Mouse (Mus musculus) forebrain, embryonic 14.5 days (tissue): ENCODE results near the gene Megf11. TPM values are rescaled to one million over a fixed set of nuclear protein-coding genes. Genes with fewer than 3 reads are reported as not detected.

Experiments
- ATAC-seq: fragments of 200-750 bp; cut with Nextera tagmentation; 2 replicates; pipeline ENCODE4 v1.8.0; 2017; ENCODE audit warnings: mild to moderate bottlenecking, moderate library complexity
- DNase-seq: peaks from one replicate; pipeline ENCODE4 v3.0.0-alpha.2; 2015; ENCODE audit warnings: low spot score
- H3K27ac ChIP-seq: fragments of 300-500 bp; sonication (generic); 2 replicates; pipeline ENCODE4 v1.5.1; 2014; ENCODE audit warnings: low read depth, mild to moderate bottlenecking, control low read depth, low read length, moderate library complexity
- H3K27me3 ChIP-seq: fragments of 300-500 bp; sonication (generic); replicated peaks from 2 replicates; pipeline ENCODE4 v1.6.1; 2014; ENCODE audit warnings: low read length, control low read depth, mixed read lengths; ENCODE audit not compliant: control insufficient read depth, insufficient read depth
- H3K36me3 ChIP-seq: fragments of 300-500 bp; sonication (generic); 2 replicates; pipeline ENCODE4 v1.6.1; 2014; ENCODE audit warnings: low read length, control low read depth; ENCODE audit not compliant: control insufficient read depth, insufficient read depth
- H3K4me1 ChIP-seq: fragments of 300-500 bp; sonication (generic); 2 replicates; pipeline ENCODE4 v1.6.1; 2014; ENCODE audit warnings: antibody characterized with exemption, low read length, control low read depth; ENCODE audit not compliant: control insufficient read depth, insufficient read depth
- H3K4me2 ChIP-seq: fragments of 300-500 bp; sonication (generic); 2 replicates; pipeline ENCODE4 v1.6.1; 2014; ENCODE audit warnings: mild to moderate bottlenecking, control low read depth, low read length
- H3K4me3 ChIP-seq: fragments of 300-500 bp; sonication (generic); 2 replicates; pipeline ENCODE4 v1.5.1; 2014; ENCODE audit warnings: low read depth, low read length, control low read depth
- H3K9ac ChIP-seq: fragments of 300-500 bp; sonication (generic); 2 replicates; pipeline ENCODE4 v1.6.1; 2014; ENCODE audit warnings: mild to moderate bottlenecking, low read length, control low read depth, moderate library complexity
- H3K9me3 ChIP-seq: fragments of 300-500 bp; sonication (generic); replicated peaks from 2 replicates; pipeline ENCODE4 v1.6.1; 2016; ENCODE audit warnings: low read length, control low read depth, mixed read lengths; ENCODE audit not compliant: control insufficient read depth
- WGBS: fragments of 180-500 bp; shearing (Covaris S2); extraction: QIAGEN DNeasy Blood & Tissue Kit; methylation state at CpG from one replicate; pipeline ENCODE4 v1.1.7; 2014; 5-methylcytosine and 5-hydroxymethylcytosine counted together
- polyA plus RNA-seq: library from polyadenylated mRNA; unstranded; fragments of >200 nt; fragmentation: Nextera tagmentation; extraction: Ambion mirVana; gene quantifications from 2 replicates; pipeline ENCODE4 v1.2.1, GENCODE M21; 2014

Gene Megf11
- polyA plus RNA-seq, 1 experiment from 2014 or later: 7.0 TPM

GRCm38 (mm10) chr9:64602895-64603294 lies 217.5 kb downstream of the Megf11 start:
- Histone ChIP-seq H3K9me3 (no peaks in the 10 kb centered on the region), H3K36me3 (no peaks in the 10 kb centered on the region), H3K9ac (no peak overlapping the region), H3K4me3 (no peak overlapping the region), H3K4me2 (no peak overlapping the region), H3K27me3 (peaks cover 8% of the 10 kb centered on the region), H3K27ac (no peak overlapping the region), H3K4me1 (peaks cover 39% of the 10 kb centered on the region)
- ATAC-seq (no peak), DNase-seq (no peak)
- 89% methylated on average over 1 of the region's 1 CpGs for WGBS

- Histone ChIP-seq H3K4me3 (no peak overlapping the region), H3K27ac (peak overlapping the region; percentile 79), H3K4me1 (peaks cover 39% of the 10 kb centered on the region), H3K4me2 (no peak overlapping the region), H3K9ac (no peak overlapping the region), H3K27me3 (peaks cover 8% of the 10 kb centered on the region), H3K9me3 (no peaks in the 10 kb centered on the region), H3K36me3 (no peaks in the 10 kb centered on the region)
- ATAC-seq (peak; percentile 63; the same call in 1 of the 2 replicates), DNase-seq (peak; percentile 94)
- 42% methylated on average over 7 of the region's 7 CpGs for WGBS
Measured at GRCm38 (mm10) chr9:64604217-64604711, 218.8 kb downstream of the Megf11 start.

DNA sequence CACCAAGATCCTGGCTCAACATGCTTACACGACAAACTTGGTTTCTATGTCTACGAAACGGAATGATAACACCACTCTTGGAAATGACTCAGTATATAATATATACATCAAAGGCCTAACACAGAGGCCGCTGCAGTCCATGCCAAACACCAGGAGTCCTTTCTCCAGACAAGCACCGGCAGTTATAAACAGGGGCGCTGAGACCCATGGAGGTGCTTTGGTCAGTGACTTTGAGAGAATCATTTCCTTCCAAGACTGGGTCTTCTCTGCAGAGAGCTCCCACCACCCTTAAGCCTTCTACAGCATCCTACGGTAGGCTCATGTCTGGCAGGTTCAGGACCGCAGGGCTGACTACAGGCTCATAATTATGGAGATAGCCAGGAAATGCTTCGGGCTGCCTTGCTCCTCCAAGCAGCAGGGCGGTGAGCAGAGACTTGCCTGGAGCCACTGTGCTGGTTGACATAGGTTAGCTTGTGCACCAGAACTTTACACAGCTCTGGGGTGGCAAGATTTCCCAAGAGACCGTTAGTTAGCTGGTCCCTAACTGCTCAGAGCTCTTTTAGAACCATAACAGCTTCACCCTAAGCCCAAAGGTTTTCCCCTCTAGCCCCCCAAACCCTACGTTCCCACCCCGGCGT lies 219.8 kb downstream of the Megf11 start:
- WGBS: 31% methylated on average over 14 of the region's 14 CpGs
- ATAC-seq (peak; percentile 29), DNase-seq (no peak)
- H3K4me2 ChIP-seq: no peak overlapping the region
- no peaks in the 10 kb centered on the region for H3K36me3 ChIP-seq
- peaks cover 8% of the 10 kb centered on the region for H3K27me3 ChIP-seq
- no peaks in the 10 kb centered on the region for H3K9me3 ChIP-seq
- no peak overlapping the region for H3K9ac ChIP-seq
- H3K4me3 ChIP-seq: no peak overlapping the region
- H3K4me1 ChIP-seq: peaks cover 47% of the 10 kb centered on the region
- peak overlapping the region; percentile 79 for H3K27ac ChIP-seq

DNA sequence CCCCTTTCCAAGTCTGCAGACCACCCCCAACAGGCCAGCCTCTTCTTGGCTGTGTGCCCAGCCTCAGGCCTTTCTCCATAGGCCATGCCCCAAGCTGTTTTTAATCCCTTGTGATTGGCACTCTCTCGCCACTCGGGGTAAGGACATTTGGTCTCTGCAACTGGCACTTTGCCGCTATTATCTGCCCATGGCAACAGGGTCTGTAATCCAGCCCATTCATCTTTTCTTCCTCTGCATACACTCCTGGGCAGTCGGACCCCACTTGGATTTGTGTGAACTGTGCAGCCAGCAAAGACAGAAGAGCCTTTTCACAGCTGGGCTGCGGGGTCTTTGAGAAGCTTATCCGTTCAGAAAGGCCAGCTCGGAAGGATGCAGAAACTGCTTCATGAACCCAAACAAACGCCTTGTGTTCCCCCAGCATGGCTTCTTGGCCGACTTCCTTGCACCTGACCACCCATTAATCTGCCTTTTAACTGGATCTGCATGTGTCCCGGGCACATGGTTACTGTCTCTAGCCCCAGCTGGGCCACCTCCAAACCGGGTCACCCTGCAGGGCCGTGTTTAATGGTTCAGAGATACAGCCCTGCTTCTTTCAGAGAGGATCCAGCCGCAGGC lies 220.4 kb downstream of the Megf11 start:
- 0 out of 2 replicates have a peak overlapping the region, but pooled peaks have one; percentile 18 for H3K4me2 ChIP-seq

DNA sequence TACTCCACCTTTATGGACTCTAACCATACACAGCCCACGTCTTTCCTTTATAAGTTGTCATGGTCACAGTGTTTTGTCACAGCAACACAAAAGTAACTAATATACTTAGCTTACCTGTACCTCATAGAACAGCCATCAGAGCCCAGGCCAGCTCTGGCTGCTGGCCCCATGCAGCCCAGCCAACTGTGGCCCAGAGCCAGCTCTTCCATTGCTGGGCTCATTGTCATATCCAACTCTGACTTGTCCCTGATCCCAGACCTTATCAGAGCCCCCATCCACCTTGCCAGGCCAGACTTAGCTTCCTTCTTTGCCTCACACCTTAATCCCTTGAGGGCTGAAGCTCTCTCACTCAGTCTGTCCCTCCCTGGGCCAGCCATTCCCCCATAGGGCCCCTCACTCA lies 221.6 kb downstream of the Megf11 start:
- no peak overlapping the region for H3K4me2 ChIP-seq
- H3K9ac ChIP-seq: no peak overlapping the region
- H3K9me3 ChIP-seq: no peaks in the 10 kb centered on the region
- peaks cover 8% of the 10 kb centered on the region for H3K27me3 ChIP-seq
- peak overlapping the region; percentile 79; the same call in 1 of the 2 replicates for H3K27ac ChIP-seq
- ATAC-seq: no peak
- DNase-seq: no peak
- no peak overlapping the region for H3K4me3 ChIP-seq
- no peaks in the 10 kb centered on the region for H3K36me3 ChIP-seq
- H3K4me1 ChIP-seq: peaks cover 58% of the 10 kb centered on the region
- WGBS: 82% methylated on average over 1 of the region's 1 CpGs

More for the DNA sequence above, 220.4 kb downstream of the Megf11 start:
- Histone ChIP-seq H3K36me3 (no peaks in the 10 kb centered on the region), H3K4me3 (no peak overlapping the region), H3K4me1 (peaks cover 47% of the 10 kb centered on the region), H3K27me3 (peaks cover 8% of the 10 kb centered on the region), H3K27ac (peak overlapping the region; percentile 79), H3K9me3 (no peaks in the 10 kb centered on the region), H3K9ac (no peak overlapping the region)
- peak; percentile 86 for ATAC-seq
- under 1% methylated on average over 13 of the region's 13 CpGs for WGBS
- peak; percentile 96 for DNase-seq

DNA sequence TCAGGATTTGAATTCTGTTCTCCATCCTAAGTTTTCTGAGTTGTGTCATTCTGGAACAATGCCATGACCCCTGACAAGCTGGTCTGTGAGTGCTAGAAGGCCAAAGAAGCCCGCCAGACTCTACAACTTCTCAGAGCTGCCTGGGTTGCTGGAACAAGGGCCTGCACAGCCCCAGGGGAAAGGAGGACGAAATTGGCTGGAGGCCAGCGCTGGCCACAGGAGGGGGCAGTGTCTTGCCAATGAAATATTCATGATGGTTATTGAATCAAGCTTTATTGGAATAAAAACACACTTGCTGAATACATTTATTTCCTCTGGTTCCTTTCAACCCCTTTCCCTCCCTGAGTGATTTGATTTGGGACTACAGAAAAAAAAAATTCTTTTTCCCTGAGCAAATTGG lies 224.1 kb downstream of the Megf11 start:
- 10% methylated on average over 3 of the region's 3 CpGs for WGBS
- Histone ChIP-seq H3K4me2 (no peak overlapping the region), H3K9me3 (no peaks in the 10 kb centered on the region), H3K4me1 (peaks cover 62% of the 10 kb centered on the region), H3K4me3 (no peak overlapping the region), H3K9ac (no peak overlapping the region), H3K27me3 (peaks cover 2% of the 10 kb centered on the region; the same call in 1 of the 2 replicates), H3K36me3 (no peaks in the 10 kb centered on the region), H3K27ac (no peak overlapping the region; the same call in 1 of the 2 replicates)
- no peak for ATAC-seq
- peak; percentile 80 for DNase-seq

- Histone ChIP-seq H3K36me3 (no peaks in the 10 kb centered on the region), H3K9ac (0 out of 2 replicates have a peak overlapping the region, but pooled peaks have one; percentile 13), H3K4me2 (peak overlapping the region; percentile 37), H3K9me3 (no peaks in the 10 kb centered on the region), H3K4me3 (no peak overlapping the region), H3K27ac (peak overlapping the region; percentile 78), H3K27me3 (peaks cover 2% of the 10 kb centered on the region; the same call in 1 of the 2 replicates), H3K4me1 (peaks cover 35% of the 10 kb centered on the region)
- ATAC-seq (peak; percentile 83), DNase-seq (peak; percentile 87)
- 4% methylated on average over 7 of the region's 7 CpGs for WGBS
Measured at GRCm38 (mm10) chr9:64612121-64612983, 226.9 kb downstream of the Megf11 start.

GRCm38 (mm10) chr9:64612984-64613649 lies 227.7 kb downstream of the Megf11 start:
- Histone ChIP-seq H3K4me2 (no peak overlapping the region; the same call in 1 of the 2 replicates), H3K4me1 (peaks cover 33% of the 10 kb centered on the region), H3K4me3 (no peak overlapping the region), H3K27me3 (no peaks in the 10 kb centered on the region), H3K9me3 (no peaks in the 10 kb centered on the region), H3K9ac (no peak overlapping the region), H3K36me3 (no peaks in the 10 kb centered on the region), H3K27ac (peak overlapping the region; percentile 78)
- WGBS: 29% methylated on average over 7 of the region's 7 CpGs
- ATAC-seq (no peak; the same call in 1 of the 2 replicates), DNase-seq (peak; percentile 87)
